Mouse (Mus musculus) Patski (cell line): ENCODE measurements around the gene Selenok. TPM values are rescaled to one million over a fixed set of nuclear protein-coding genes. Genes with fewer than 3 reads are reported as not detected.
A peak's percentile ranks its signal among the peaks of the same experiment; 100 is the strongest.

Experiments used
- ATAC-seq: fragments of 100-300 bp; one replicate; pipeline ENCODE4 v1.8.0; 2021
- CTCF ChIA-PET: fragments of 350-600 bp; sonication (Branson Sonifier 250); formaldehyde crosslinking; loops from one replicate; lab custom pipeline; 2022; ENCODE audit warnings: inconsistent platforms; lab: Charles Lee
- POLR2A ChIA-PET: fragments of 350-600 bp; sonication (Branson Sonifier 250); formaldehyde crosslinking; loops from one replicate; lab custom pipeline; 2022; ENCODE audit warnings: antibody characterized with exemption, inconsistent platforms; lab: Charles Lee
- DNase-seq: peaks from one replicate; pipeline ENCODE4 v3.0.0-alpha.2; 2011; ENCODE audit warnings: low read depth, low spot score
- H3K27me3 ChIP-seq: fragments of 371-371 bp; one replicate; pipeline ENCODE4 v1.5.1; 2021
- CTCF ChIP-seq: fragments of 100-300 bp; IDR thresholded peaks from one replicate; pipeline ENCODE4 v1.5.1; 2021
- in situ Hi-C: fragments of 300-500 bp; cut with MboI; formaldehyde crosslinking; loops from 3 replicates; pipeline ENCODE4 v1.11.1; 2018; ENCODE audit warnings: low pct_unique_long_range_greater_than_20kb, mixed read lengths
- polyA plus RNA-seq: library from polyadenylated mRNA; unstranded; gene quantifications from one replicate; pipeline ENCODE4 v1.2.3, GENCODE M21; 2021

The Selenok gene
- polyA plus RNA-seq, 1 experiment from 2014 or later = 190 TPM

GRCm38 (mm10) chr14:29967611-29968010, 497 bp upstream of the Selenok start:
- TF ChIP-seq CTCF = no peak
- no peak for ATAC-seq
- ChIA-PET POLR2A (no interaction called here), CTCF (no interaction called here)
- DNase-seq = no peak
- no peaks in the 10 kb centered on the region for H3K27me3 ChIP-seq
- in situ Hi-C loops = no loop called here

GRCm38 (mm10) chr14:29971446-29971845, 3.3 kb downstream of the Selenok start:
- in situ Hi-C loops = no loop called here
- no peaks in the 10 kb centered on the region for H3K27me3 ChIP-seq
- POLR2A ChIA-PET = no interaction called here
- no peak for DNase-seq
- CTCF ChIA-PET = no interaction called here
- no peak for ATAC-seq
- no peak for TF ChIP-seq CTCF

- DNase-seq (no peak), ATAC-seq (no peak)
- H3K27me3 ChIP-seq = no peaks in the 10 kb centered on the region
- POLR2A ChIA-PET = no interaction called here
- TF ChIP-seq CTCF = no peak
- in situ Hi-C loops = no loop called here
- CTCF ChIA-PET = no interaction called here
Observed at GRCm38 (mm10) chr14:29971993-29972392, 3.9 kb downstream of the Selenok start.

- CTCF ChIA-PET = interaction anchor here (1.8 kb wide), 1 partner anchor 11 kb away, joined by 4 read pairs; no protein-coding TSS in a partner anchor
- in situ Hi-C loops = loop anchor here (25.0 kb wide), 1 partner anchor 685 kb away; the partner anchor contains the start of gene Rft1
- no peaks in the 10 kb centered on the region for H3K27me3 ChIP-seq
- no peak for ATAC-seq
- POLR2A ChIA-PET = no interaction called here
- TF ChIP-seq CTCF = no peak
- no peak for DNase-seq
Observed at GRCm38 (mm10) chr14:29976927-29977326, 8.8 kb downstream of the Selenok start.

- ChIA-PET CTCF (interaction anchor here (1.0 to 1.8 kb wide), 2 partner anchors 12 to 481 kb away, joined by 3 to 4 read pairs; no protein-coding TSS in a partner anchor), POLR2A (interaction anchor here (0.5 to 1.2 kb wide), 7 partner anchors 9 to 1994 kb away, joined by 3 to 7 read pairs (median 3); no protein-coding TSS in a partner anchor)
- ATAC-seq (peak; percentile 96), DNase-seq (no peak)
- in situ Hi-C loops = loop anchor here (25.0 kb wide), 1 partner anchor 684 kb away; the partner anchor contains the start of gene Rft1
- no peak for TF ChIP-seq CTCF
- H3K27me3 ChIP-seq = no peaks in the 10 kb centered on the region
Observed at GRCm38 (mm10) chr14:29978254-29979204, 10.4 kb downstream of the Selenok start, which contains the start of gene Actr8. Gene Actr8 (plus strand): TSS chr14:29978337.

GRCm38 (mm10) chr14:29980447-29981205, 12.5 kb downstream of the Selenok start:
- in situ Hi-C loops = loop anchor here (10.0 to 25.0 kb wide), 2 partner anchors 494 to 682 kb away; partner anchors contain the start of genes Dcp1a and Rft1
- CTCF ChIA-PET = interaction anchor here (1.2 to 1.6 kb wide), 2 partner anchors 8 to 27 kb away, joined by 3 to 4 read pairs; no protein-coding TSS in a partner anchor
- ATAC-seq = no peak
- no peak for DNase-seq
- H3K27me3 ChIP-seq = no peaks in the 10 kb centered on the region
- peak; percentile 39 for TF ChIP-seq CTCF
- POLR2A ChIA-PET = no interaction called here

GRCm38 (mm10) chr14:29986096-29986495, 18.0 kb downstream of the Selenok start:
- TF ChIP-seq CTCF = no peak
- H3K27me3 ChIP-seq = no peaks in the 10 kb centered on the region
- in situ Hi-C loops = loop anchor here (10.0 to 25.0 kb wide), 2 partner anchors 489 to 676 kb away; partner anchors contain the start of genes Dcp1a and Rft1
- CTCF ChIA-PET = no interaction called here
- POLR2A ChIA-PET = interaction anchor here (1.8 kb wide), 1 partner anchor 9 kb away, joined by 5 read pairs; no protein-coding TSS in a partner anchor
- DNase-seq (no peak), ATAC-seq (no peak)

- ATAC-seq (no peak), DNase-seq (no peak)
- no peaks in the 10 kb centered on the region for H3K27me3 ChIP-seq
- no peak for TF ChIP-seq CTCF
- in situ Hi-C loops = loop anchor here (10.0 to 25.0 kb wide), 2 partner anchors 488 to 675 kb away; partner anchors contain the start of genes Dcp1a and Rft1
- CTCF ChIA-PET = interaction anchor here (1.0 kb wide), 1 partner anchor 13 kb away, joined by 3 read pairs; no protein-coding TSS in a partner anchor
- POLR2A ChIA-PET = no interaction called here
Observed at GRCm38 (mm10) chr14:29987276-29987675, 19.2 kb downstream of the Selenok start.

- no peak for TF ChIP-seq CTCF
- in situ Hi-C loops = loop anchor here (10.0 to 25.0 kb wide), 2 partner anchors 487 to 675 kb away; partner anchors contain the start of genes Dcp1a and Rft1
Observed at GRCm38 (mm10) chr14:29987739-29988138, 19.6 kb downstream of the Selenok start.

GRCm38 (mm10) chr14:29988337-29988736, 20.2 kb downstream of the Selenok start:
- in situ Hi-C loops = loop anchor here (10.0 to 25.0 kb wide), 2 partner anchors 486 to 674 kb away; partner anchors contain the start of genes Dcp1a and Rft1
- H3K27me3 ChIP-seq = no peaks in the 10 kb centered on the region
- no peak for DNase-seq
- no peak for TF ChIP-seq CTCF
- POLR2A ChIA-PET = no interaction called here
- CTCF ChIA-PET = interaction anchor here (1.0 kb wide), 1 partner anchor 8 kb away, joined by 4 read pairs; no protein-coding TSS in a partner anchor
- ATAC-seq = no peak

More at GRCm38 (mm10) chr14:29987739-29988138, 19.6 kb downstream of the Selenok start:
- ChIA-PET POLR2A (no interaction called here), CTCF (no interaction called here)
- H3K27me3 ChIP-seq = no peaks in the 10 kb centered on the region
- ATAC-seq (no peak), DNase-seq (no peak)
